Mouse (Mus musculus) megakaryocyte progenitor cell, adult 5-6 weeks (primary cell): ENCODE measurements around the gene Mrpl57. TPM values are rescaled to one million over a fixed set of nuclear protein-coding genes. Genes with fewer than 3 reads are reported as not detected.

Experiments used
- ATAC-seq: replicated peaks from 2 replicates; pipeline ENCODE4 v1.8.0; 2016; ENCODE audit warnings: mild to moderate bottlenecking, moderate TSS enrichment, inconsistent platforms; ENCODE audit not compliant: poor library complexity
- total RNA-seq, 2 experiments: library from RNA; stranded (forward) in 1 of 2; stranded (reverse) in 1 of 2; fragments of 157-497, 149-512 nt in 1 of 2; fragments of 200-1000 nt in 1 of 2; gene quantifications; 2 replicates each; pipeline versions ENCODE4 v1.2.3 to v1.2.4; 2015 to 2017

Gene Mrpl57
- total RNA-seq, 2 experiments from 2014 or later = 72.5 to 87.0 TPM

GRCm38 (mm10) chr14:57858601-57859000 lies 32.6 kb downstream of the Mrpl57 start:
- no peak for ATAC-seq

- ATAC-seq = no peak
These were observed 33.5 kb downstream of the Mrpl57 start for GRCm38 (mm10) chr14:57859520-57859919.

GRCm38 (mm10) chr14:57861987-57862412 lies 36.0 kb downstream of the Mrpl57 start:
- ATAC-seq = peak; percentile 61

GRCm38 (mm10) chr14:57863129-57863528 lies 37.1 kb downstream of the Mrpl57 start:
- no peak for ATAC-seq

- no peak for ATAC-seq
These were observed 39.2 kb downstream of the Mrpl57 start for GRCm38 (mm10) chr14:57865256-57865655.

GRCm38 (mm10) chr14:57866676-57867276 lies 40.7 kb downstream of the Mrpl57 start:
- no peak for ATAC-seq

GRCm38 (mm10) chr14:57877921-57878320 lies 51.9 kb downstream of the Mrpl57 start:
- ATAC-seq = no peak

Other genes starting within 250 kb of the Mrpl57 start
- gene Xpo4, start 160.8 kb upstream of the Mrpl57 start, total RNA-seq (2015) = 37.2 and 38.5 TPM in 2 replicates
- 31.2 and 43.2 TPM in 2 replicates for gene Xpo4, start 160.8 kb upstream of the Mrpl57 start, total RNA-seq (2017)
- not detected in 2 replicates for gene Gm49361, start 80.1 kb upstream of the Mrpl57 start, total RNA-seq (2015)
- not detected in 2 replicates for gene Gm49361, start 80.1 kb upstream of the Mrpl57 start, total RNA-seq (2017)
- 9.3 and 16.9 TPM in 2 replicates for gene Lats2, start 67.8 kb upstream of the Mrpl57 start, total RNA-seq (2015)
- gene Lats2, start 67.8 kb upstream of the Mrpl57 start, total RNA-seq (2017) = 8.1 and 8.2 TPM in 2 replicates
- 160 and 206 TPM in 2 replicates for gene Sap18, start 28.1 kb upstream of the Mrpl57 start, total RNA-seq (2015)
- 16.6 and 19.9 TPM in 2 replicates for gene Sap18, start 28.1 kb upstream of the Mrpl57 start, total RNA-seq (2017)
- 34.8 and 40.9 TPM in 2 replicates for gene Ska3, start within 50 bp of the Mrpl57 start, total RNA-seq (2015)
- gene Ska3, start within 50 bp of the Mrpl57 start, total RNA-seq (2017) = 27.3 and 42.0 TPM in 2 replicates
- gene Zdhhc20, start 64.0 kb downstream of the Mrpl57 start, total RNA-seq (2015) = 43.5 and 49.2 TPM in 2 replicates
- gene Zdhhc20, start 64.0 kb downstream of the Mrpl57 start, total RNA-seq (2017) = 40.8 and 44.5 TPM in 2 replicates
- 29.9 and 35.5 TPM in 2 replicates for gene Micu2, start 173.0 kb downstream of the Mrpl57 start, total RNA-seq (2015)
- 71.0 and 84.1 TPM in 2 replicates for gene Micu2, start 173.0 kb downstream of the Mrpl57 start, total RNA-seq (2017)
- not detected in 2 replicates for gene Fgf9, start 244.3 kb downstream of the Mrpl57 start, total RNA-seq (2015)
- not detected in 2 replicates for gene Fgf9, start 244.3 kb downstream of the Mrpl57 start, total RNA-seq (2017)